8 mouse cellular contexts compared by ENCODE assay signal in the genomic region with DNA sequence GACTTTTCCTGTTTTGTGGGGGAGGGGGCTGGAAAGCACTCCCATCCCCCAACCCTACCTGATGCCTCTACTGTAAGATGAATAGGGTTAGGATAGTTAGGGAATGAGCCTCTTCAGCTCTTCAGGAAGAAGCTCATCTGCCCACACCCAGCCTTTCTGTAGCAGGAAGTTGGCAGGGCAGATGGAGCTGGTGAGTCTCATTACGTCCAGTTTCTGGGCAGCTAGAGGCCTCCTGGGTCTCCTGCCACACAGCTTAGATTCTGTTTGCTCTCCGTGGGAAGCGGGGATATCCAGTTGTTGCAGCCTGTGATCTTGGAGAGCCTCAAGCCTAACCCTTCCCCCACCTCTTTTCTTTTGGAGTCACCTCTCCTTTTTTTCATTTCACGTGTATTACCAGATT. TPM values are rescaled to one million over a fixed set of nuclear protein-coding genes. Genes with fewer than 3 reads are reported as not detected.
DNase-seq lines count a peak whose midpoint lies in the region; ATAC-seq and TF ChIP-seq lines count a peak whose summit lies in the region.

No protein-coding gene starts in this region.

- H3K9ac ChIP-seq in kidney, embryonic 16.5 days (replicated peaks; ENCODE audit: low read length) = peak overlapping the region; percentile 61
- H3K9ac ChIP-seq in hindbrain, postnatal 0 days (replicated peaks; ENCODE audit: low read length) = peak overlapping the region; percentile 38; the same call in 1 of the 2 replicates

- TF ChIP-seq CTCF in brain, embryonic 14.5 days (IDR thresholded peaks at IDR 0.05; ENCODE audit: borderline replicate concordance, extremely low read depth, insufficient read depth, insufficient read length) = no peak
- TF ChIP-seq CTCF in hindbrain, postnatal 0 days (IDR thresholded peaks at IDR 0.05; ENCODE audit: low read depth) = no peak

- no peaks in the 10 kb centered on the region for H3K9me3 ChIP-seq in kidney, embryonic 16.5 days (ENCODE audit: low read length)
- H3K9me3 ChIP-seq in hindbrain, postnatal 0 days (ENCODE audit: low read length) = no peaks in the 10 kb centered on the region
- no peaks in the 10 kb centered on the region for H3K9me3 ChIP-seq in midbrain, embryonic 10.5 days (replicated peaks)

- peak overlapping the region; percentile 48 for H3K4me3 ChIP-seq in kidney, embryonic 16.5 days (ENCODE audit: low read length)
- peak overlapping the region; percentile 37 for H3K4me3 ChIP-seq in hindbrain, postnatal 0 days (ENCODE audit: low read length)
- peak overlapping the region; percentile 80 for H3K4me3 ChIP-seq in midbrain, embryonic 10.5 days

- intact Hi-C loops in gastrocnemius, postnatal 14 days (cut with DNase I; ENCODE audit: low total_unique reads) = no loop called here

- peaks cover 20% of the 10 kb centered on the region for H3K36me3 ChIP-seq in kidney, embryonic 16.5 days (ENCODE audit: insufficient read depth, low read length)
- peaks cover 11% of the 10 kb centered on the region for H3K36me3 ChIP-seq in hindbrain, postnatal 0 days (ENCODE audit: insufficient read depth, low read length)
- peaks cover 24% of the 10 kb centered on the region for H3K36me3 ChIP-seq in midbrain, embryonic 10.5 days

- peaks cover 41% of the 10 kb centered on the region for H3K4me1 ChIP-seq in kidney, embryonic 16.5 days (ENCODE audit: insufficient read depth, low read length)
- peaks cover 32% of the 10 kb centered on the region for H3K4me1 ChIP-seq in hindbrain, postnatal 0 days (ENCODE audit: insufficient read depth, low read length)
- peaks cover 65% of the 10 kb centered on the region for H3K4me1 ChIP-seq in midbrain, embryonic 10.5 days

- 10% methylated on average over 4 of the region's 4 CpGs for WGBS in kidney, embryonic 16.5 days
- WGBS in hindbrain, postnatal 0 days = 6% methylated on average over 4 of the region's 4 CpGs
- 2% methylated on average over 4 of the region's 4 CpGs for WGBS in midbrain, embryonic 10.5 days

- no peak for ATAC-seq in kidney, embryonic 16.5 days (ENCODE audit: low FRiP score, low TSS enrichment)
- no peak for ATAC-seq in hindbrain, postnatal 0 days

- H3K27me3 ChIP-seq in kidney, embryonic 16.5 days (ENCODE audit: insufficient read depth, low read length) = no peaks in the 10 kb centered on the region
- H3K27me3 ChIP-seq in hindbrain, postnatal 0 days (ENCODE audit: insufficient read depth, low read length) = no peaks in the 10 kb centered on the region
- H3K27me3 ChIP-seq in midbrain, embryonic 10.5 days (ENCODE audit: low read depth, poor library complexity, severe bottlenecking) = no peaks in the 10 kb centered on the region

- H3K4me2 ChIP-seq in kidney, embryonic 16.5 days (replicated peaks; ENCODE audit: low read depth, low read length) = peak overlapping the region; percentile 51
- H3K4me2 ChIP-seq in hindbrain, postnatal 0 days (ENCODE audit: low read depth, low read length) = peak overlapping the region; percentile 62

- no peak for DNase-seq in kidney, postnatal 36 days
- DNase-seq in brain, embryonic 14.5 days (ENCODE audit: low read depth) = peak; percentile 20
- DNase-seq in hindbrain, postnatal 0 days (ENCODE audit: low spot score) = peak; percentile 25
- no peak for DNase-seq in midbrain, embryonic 10.5 days (ENCODE audit: low spot score)
- no peak for DNase-seq in testis, postnatal 14 days (ENCODE audit: low spot score)
- no peak for DNase-seq in gastrocnemius, postnatal 14 days
- no peak for DNase-seq in T-cell, adult 2 months (ENCODE audit: low spot score)

- peak overlapping the region; percentile 97 for H3K27ac ChIP-seq in kidney, embryonic 16.5 days (ENCODE audit: low read length)
- peak overlapping the region; percentile 86 for H3K27ac ChIP-seq in hindbrain, postnatal 0 days
- peak overlapping the region; percentile 90 for H3K27ac ChIP-seq in midbrain, embryonic 10.5 days (replicated peaks)

- no peak for TF ChIP-seq POLR2A in brain, embryonic 14.5 days (IDR thresholded peaks at IDR 0.05; ENCODE audit: borderline replicate concordance, extremely low read depth, insufficient read depth, insufficient read length, poor library complexity, severe bottlenecking)

RNA-seq across cellular contexts. Expression of gene Hdgf, which starts 3.8 kb away (rescaled TPM):
- 83.2 and 115 TPM in 2 replicates for polyA plus RNA-seq in kidney, embryonic 16.5 days (2015; fragmentation: Nextera tagmentation; extraction: Ambion mirVana)
- polyA plus RNA-seq in brain, embryonic 14.5 days (2012; rRNA removed) = 164 and 172 TPM in 2 replicates
- 82.1 and 82.7 TPM in 2 replicates for total RNA-seq in hindbrain, postnatal 0 days (2014; rRNA removed)
- 145 and 148 TPM in 2 replicates for polyA plus RNA-seq in hindbrain, postnatal 0 days (2015; fragmentation: Nextera tagmentation; extraction: Ambion mirVana)
- polyA plus RNA-seq in midbrain, embryonic 10.5 days (2016; fragmentation: Nextera tagmentation; extraction: Ambion mirVana) = 176 and 213 TPM in 2 replicates
- total RNA-seq in gastrocnemius, postnatal 14 days (2021) = 100 to 1,000 TPM; 152 to 161 TPM

RNA-seq across cellular contexts. Expression of gene Mrpl24, which starts 9.4 kb away (rescaled TPM):
- 76.1 and 80.1 TPM in 2 replicates for polyA plus RNA-seq in kidney, embryonic 16.5 days (2015; fragmentation: Nextera tagmentation; extraction: Ambion mirVana)
- 76.1 and 81.0 TPM in 2 replicates for polyA plus RNA-seq in brain, embryonic 14.5 days (2012; rRNA removed)
- 32.1 and 43.2 TPM in 2 replicates for total RNA-seq in hindbrain, postnatal 0 days (2014; rRNA removed)
- polyA plus RNA-seq in hindbrain, postnatal 0 days (2015; fragmentation: Nextera tagmentation; extraction: Ambion mirVana) = 44.6 and 50.3 TPM in 2 replicates
- polyA plus RNA-seq in midbrain, embryonic 10.5 days (2016; fragmentation: Nextera tagmentation; extraction: Ambion mirVana) = 78.3 and 81.6 TPM in 2 replicates
- 10 to 100 TPM; 42.1 to 46.5 TPM for total RNA-seq in gastrocnemius, postnatal 14 days (2021)

RNA-seq across cellular contexts. Expression of gene Isg20l2, which starts 20.2 kb away (rescaled TPM):
- polyA plus RNA-seq in kidney, embryonic 16.5 days (2015; fragmentation: Nextera tagmentation; extraction: Ambion mirVana) = 60.2 and 68.7 TPM in 2 replicates
- 29.2 and 29.4 TPM in 2 replicates for polyA plus RNA-seq in brain, embryonic 14.5 days (2012; rRNA removed)
- total RNA-seq in hindbrain, postnatal 0 days (2014; rRNA removed) = 23.8 and 26.2 TPM in 2 replicates
- 19.1 and 20.1 TPM in 2 replicates for polyA plus RNA-seq in hindbrain, postnatal 0 days (2015; fragmentation: Nextera tagmentation; extraction: Ambion mirVana)
- polyA plus RNA-seq in midbrain, embryonic 10.5 days (2016; fragmentation: Nextera tagmentation; extraction: Ambion mirVana) = 81.6 and 81.9 TPM in 2 replicates
- 1 to 10 TPM; 9.0 to 9.6 TPM for total RNA-seq in gastrocnemius, postnatal 14 days (2021)

RNA-seq across cellular contexts. Expression of gene Rrnad1, which starts 20.6 kb away (rescaled TPM):
- polyA plus RNA-seq in kidney, embryonic 16.5 days (2015; fragmentation: Nextera tagmentation; extraction: Ambion mirVana) = 19.9 and 22.7 TPM in 2 replicates
- 41.0 and 55.9 TPM in 2 replicates for polyA plus RNA-seq in brain, embryonic 14.5 days (2012; rRNA removed)
- 19.4 and 36.4 TPM in 2 replicates for total RNA-seq in hindbrain, postnatal 0 days (2014; rRNA removed)
- 18.1 and 19.3 TPM in 2 replicates for polyA plus RNA-seq in hindbrain, postnatal 0 days (2015; fragmentation: Nextera tagmentation; extraction: Ambion mirVana)
- 18.6 and 21.6 TPM in 2 replicates for polyA plus RNA-seq in midbrain, embryonic 10.5 days (2016; fragmentation: Nextera tagmentation; extraction: Ambion mirVana)
- total RNA-seq in gastrocnemius, postnatal 14 days (2021) = 1 to 10 TPM; 3.6 to 3.9 TPM

RNA-seq across cellular contexts. Expression of gene Prcc, which starts 24.5 kb away (rescaled TPM):
- 13.3 and 13.8 TPM in 2 replicates for polyA plus RNA-seq in kidney, embryonic 16.5 days (2015; fragmentation: Nextera tagmentation; extraction: Ambion mirVana)
- 51.3 and 63.9 TPM in 2 replicates for polyA plus RNA-seq in brain, embryonic 14.5 days (2012; rRNA removed)
- total RNA-seq in hindbrain, postnatal 0 days (2014; rRNA removed) = 93.8 and 97.8 TPM in 2 replicates
- 20.8 and 20.9 TPM in 2 replicates for polyA plus RNA-seq in hindbrain, postnatal 0 days (2015; fragmentation: Nextera tagmentation; extraction: Ambion mirVana)
- 18.6 and 19.1 TPM in 2 replicates for polyA plus RNA-seq in midbrain, embryonic 10.5 days (2016; fragmentation: Nextera tagmentation; extraction: Ambion mirVana)
- 10 to 100 TPM; 40.1 to 40.5 TPM for total RNA-seq in gastrocnemius, postnatal 14 days (2021)

Comparison
In these comparisons a context has a peak if more than half of its experiments do, and no peak if none do; other contexts are left out.
1. DNase-seq: peak in brain, embryonic 14.5 days (single experiment) and hindbrain, postnatal 0 days (single experiment); none in kidney, postnatal 36 days (0 of 2), midbrain, embryonic 10.5 days (single experiment), testis, postnatal 14 days (single experiment), gastrocnemius, postnatal 14 days (single experiment) and T-cell, adult 2 months (single experiment).
2. Peak in every context shown above with its lines, with median percentiles within 50 percentile points of each other: H3K27ac ChIP-seq and H3K4me3 ChIP-seq.